Mouse (Mus musculus) bone marrow, adult 2 months (tissue): ENCODE data around the gene Ube3c. TPM values are rescaled to one million over a fixed set of nuclear protein-coding genes. Genes with fewer than 3 reads are reported as not detected.
"Not testable (repeated sequence)": the region's sequence is repeated elsewhere in the genome, so short reads cannot be mapped to it uniquely, and the experiment has no call there.

ENCODE experiments used
- H3K27ac ChIP-seq: fragments of 200-500 bp; 2 replicates; pipeline ENCODE4 v1.5.1; 2012; ENCODE audit warnings: low read depth, mild to moderate bottlenecking, control low read depth, inconsistent platforms, low read length; ENCODE audit not compliant: control insufficient read depth, poor library complexity, insufficient read depth
- H3K4me1 ChIP-seq: fragments of 200-500 bp; 2 replicates; pipeline ENCODE4 v1.6.1; 2011; ENCODE audit warnings: low read length; ENCODE audit not compliant: control insufficient read depth, insufficient read depth
- H3K4me3 ChIP-seq: fragments of 200-500 bp; replicated peaks from 2 replicates; pipeline ENCODE3; 2011; ENCODE audit warnings: mild to moderate bottlenecking, low read depth, low read length, control low read depth; ENCODE audit not compliant: control insufficient read depth
- CTCF ChIP-seq: fragments of 200-500 bp; IDR thresholded peaks from 2 replicates; pipeline ENCODE4 v1.5.1; 2011; ENCODE audit warnings: low read length, control low read depth; ENCODE audit not compliant: control insufficient read depth, insufficient read depth
- POLR2A ChIP-seq: fragments of 200-500 bp; IDR thresholded peaks from 2 replicates; pipeline ENCODE4 v1.6.1; 2011; ENCODE audit warnings: low read depth, mild to moderate bottlenecking, control low read depth, low read length, borderline replicate concordance; ENCODE audit not compliant: control insufficient read depth
- WGBS: fragments of 180-500 bp; shearing (Covaris S2); methylation state at CpG from one replicate; pipeline ENCODE4 v1.1.7; 2018; 5-methylcytosine and 5-hydroxymethylcytosine counted together
- polyA plus RNA-seq: library from polyadenylated mRNA; stranded (reverse); fragments of >200 nt; gene quantifications from 2 replicates; pipeline ENCODE4 v1.2.4, GENCODE M21; 2011; ENCODE audit warnings: low replicate concordance; ENCODE audit not compliant: missing spikeins, insufficient read depth, insufficient read length

Ube3c gene
- polyA plus RNA-seq, 1 experiment = 12.1 TPM

DNA sequence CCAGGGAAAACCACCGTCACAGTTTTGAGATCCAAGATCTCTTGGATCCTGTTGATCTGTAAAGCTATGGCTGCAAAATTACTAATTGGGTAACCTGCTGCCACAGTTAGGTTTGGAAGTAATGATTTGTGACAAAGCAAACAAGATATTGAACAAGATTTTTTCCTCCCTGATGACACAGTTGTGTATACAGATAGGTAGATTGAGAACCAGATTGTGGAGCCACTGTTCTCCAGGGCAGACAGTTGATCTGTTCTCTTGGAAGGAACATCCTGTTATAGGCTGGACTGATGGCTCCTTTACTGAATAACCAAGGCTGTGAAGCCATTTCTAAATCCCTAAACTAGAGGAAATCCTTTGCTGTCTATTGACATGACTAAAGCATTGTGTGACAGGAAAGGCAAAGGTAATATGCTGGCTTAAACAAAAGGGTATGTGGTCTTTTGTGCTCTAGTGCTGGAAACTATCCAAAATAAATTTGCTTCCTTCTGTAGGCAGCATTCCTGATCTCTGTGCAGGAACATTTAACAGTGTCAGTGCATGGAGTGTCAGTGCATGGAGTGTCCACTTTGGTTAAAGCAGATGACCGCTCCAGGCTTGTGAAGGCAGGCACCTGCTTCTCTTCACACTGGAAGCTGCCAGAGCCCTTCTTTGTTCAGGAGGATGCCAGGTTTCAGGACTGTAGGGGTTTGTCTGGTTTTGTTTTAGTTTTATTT is 15.0 kb downstream of the Ube3c start:
- no peak for TF ChIP-seq POLR2A
- TF ChIP-seq CTCF = no peak
- no peak overlapping the region for H3K4me3 ChIP-seq
- WGBS = 95% methylated on average over 2 of the region's 2 CpGs
- H3K4me1 ChIP-seq = no peaks in the 10 kb centered on the region
- no peak overlapping the region for H3K27ac ChIP-seq

GRCm38 (mm10) chr5:29592161-29592560 is 23.1 kb downstream of the Ube3c start:
- not testable (repeated sequence) for H3K27ac ChIP-seq, H3K4me1 ChIP-seq, H3K4me3 ChIP-seq
- WGBS = 94% methylated on average over 7 of the region's 7 CpGs

GRCm38 (mm10) chr5:29606546-29606945 is 37.5 kb downstream of the Ube3c start:
- TF ChIP-seq POLR2A = no peak
- no peak for TF ChIP-seq CTCF
- Histone ChIP-seq H3K4me1 (no peaks in the 10 kb centered on the region), H3K4me3 (no peak overlapping the region), H3K27ac (no peak overlapping the region)
- WGBS = 71% methylated on average over 2 of the region's 2 CpGs

- H3K4me1 ChIP-seq = no peaks in the 10 kb centered on the region
- 69% methylated on average over 10 of the region's 10 CpGs for WGBS
- no peak overlapping the region for H3K27ac ChIP-seq
- no peak overlapping the region for H3K4me3 ChIP-seq
- no peak for TF ChIP-seq POLR2A
- no peak for TF ChIP-seq CTCF
These were observed 56.6 kb downstream of the Ube3c start for GRCm38 (mm10) chr5:29625610-29626009.

GRCm38 (mm10) chr5:29629941-29630340 is 60.9 kb downstream of the Ube3c start:
- H3K27ac ChIP-seq = no peak overlapping the region
- TF ChIP-seq CTCF = no peak
- no peak for TF ChIP-seq POLR2A
- H3K4me3 ChIP-seq = no peak overlapping the region
- H3K4me1 ChIP-seq = no peaks in the 10 kb centered on the region
- WGBS = 86% methylated on average over 2 of the region's 2 CpGs

- H3K4me3 ChIP-seq = no peak overlapping the region
- H3K27ac ChIP-seq = no peak overlapping the region
- H3K4me1 ChIP-seq = no peaks in the 10 kb centered on the region
- no peak for TF ChIP-seq CTCF
- TF ChIP-seq POLR2A = no peak
- WGBS = 87% methylated on average over 3 of the region's 3 CpGs
These were observed 62.7 kb downstream of the Ube3c start for GRCm38 (mm10) chr5:29631711-29632110.

- H3K27ac ChIP-seq = peak overlapping the region; percentile 55; the same call in 1 of the 2 replicates
- H3K4me3 ChIP-seq = no peak overlapping the region
- TF ChIP-seq CTCF = no peak
- TF ChIP-seq POLR2A = no peak
- no peaks in the 10 kb centered on the region for H3K4me1 ChIP-seq
These were observed 67.3 kb downstream of the Ube3c start for GRCm38 (mm10) chr5:29636298-29636697.

DNA sequence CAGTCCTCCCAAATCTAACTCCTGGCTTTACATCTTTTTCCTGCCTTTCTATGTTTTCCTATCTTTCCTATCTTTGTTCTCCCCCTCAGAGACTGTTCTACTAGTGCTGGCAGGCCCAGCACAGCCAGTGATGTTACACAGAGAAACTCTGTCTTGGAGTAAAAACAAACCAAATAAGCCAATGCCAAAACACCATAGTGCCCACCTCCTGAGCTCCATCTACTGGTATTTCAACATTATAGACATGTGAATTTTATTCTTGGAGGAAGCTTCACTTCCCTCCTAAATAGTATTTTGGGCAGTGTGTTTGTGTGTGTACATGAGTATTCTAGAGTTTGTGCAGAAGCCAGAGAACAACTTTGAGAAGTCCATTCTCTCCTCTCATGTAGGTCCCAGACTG is 67.8 kb downstream of the Ube3c start:
- TF ChIP-seq POLR2A = no peak
- TF ChIP-seq CTCF = no peak
- H3K4me3 ChIP-seq = no peak overlapping the region
- no peaks in the 10 kb centered on the region for H3K4me1 ChIP-seq
- peak overlapping the region; percentile 55; the same call in 1 of the 2 replicates for H3K27ac ChIP-seq
